In genomic region chr1:35942222-35942621, GRCm38 (mm10) we compare ENCODE assay signal across 20 mouse cellular contexts.
DNase-seq lines count a peak whose midpoint lies in the region; ATAC-seq and TF ChIP-seq lines count a peak whose summit lies in the region.
"Had no signal": no experiment of that assay in that cellular context is flagged by ENCODE, and none has a peak within 500 bp of the region (broad histone marks: within the 10 kb centered on the region; RNA-seq: fewer than 3 reads in every experiment).

No protein-coding gene starts in this region.

- WGBS in heart, embryonic 11.5 days (ENCODE audit: insufficient replicate concordance): 35% methylated on average over 7 of the region's 7 CpGs
- WGBS in midbrain, embryonic 10.5 days: 73% methylated on average over 7 of the region's 7 CpGs
- 37% methylated on average over 7 of the region's 7 CpGs for WGBS in midbrain, postnatal 0 days
- WGBS in hindbrain, embryonic 16.5 days: 44% methylated on average over 7 of the region's 7 CpGs
- 43% methylated on average over 7 of the region's 7 CpGs for WGBS in neural tube, embryonic 15.5 days

- H3K9ac ChIP-seq in heart, embryonic 11.5 days (ENCODE audit: low read depth, low read length): no peak overlapping the region
- no peak overlapping the region for H3K9ac ChIP-seq in midbrain, postnatal 0 days (replicated peaks; ENCODE audit: low read length, poor library complexity, severe bottlenecking)
- no peak overlapping the region for H3K9ac ChIP-seq in hindbrain, embryonic 16.5 days (ENCODE audit: low read depth, low read length)
- no peak overlapping the region for H3K9ac ChIP-seq in neural tube, embryonic 15.5 days (replicated peaks)
- H3K9ac ChIP-seq: liver, embryonic 12.5 days had no signal

- intact Hi-C loops in heart, postnatal 25 days (cut with DNase I): no loop called here
- intact Hi-C loops in gastrocnemius, adult 2 months (cut with DNase I): no loop called here

- H3K4me2 ChIP-seq in heart, embryonic 11.5 days: no peak overlapping the region
- no peak overlapping the region for H3K4me2 ChIP-seq in midbrain, postnatal 0 days (ENCODE audit: low read depth, low read length, poor library complexity, severe bottlenecking)
- no peak overlapping the region for H3K4me2 ChIP-seq in hindbrain, embryonic 16.5 days (ENCODE audit: low read length)
- no peak overlapping the region for H3K4me2 ChIP-seq in neural tube, embryonic 15.5 days
- H3K4me2 ChIP-seq: liver, embryonic 12.5 days had no signal

- no peaks in the 10 kb centered on the region for H3K36me3 ChIP-seq in heart, embryonic 11.5 days (ENCODE audit: control insufficient read depth, insufficient read depth, low read length)
- H3K36me3 ChIP-seq in midbrain, embryonic 10.5 days: no peaks in the 10 kb centered on the region
- H3K36me3 ChIP-seq in midbrain, postnatal 0 days (ENCODE audit: insufficient read depth, low read length): no peaks in the 10 kb centered on the region
- H3K36me3 ChIP-seq in hindbrain, embryonic 16.5 days (ENCODE audit: control insufficient read depth, insufficient read depth, low read length): no peaks in the 10 kb centered on the region
- H3K36me3 ChIP-seq in neural tube, embryonic 15.5 days: no peaks in the 10 kb centered on the region
- H3K36me3 ChIP-seq: liver, embryonic 12.5 days had no signal

- DNase-seq in heart, postnatal 25 days (ENCODE audit: low spot score): no peak
- no peak for DNase-seq in midbrain, embryonic 10.5 days (ENCODE audit: low spot score)
- no peak for DNase-seq in midbrain, postnatal 0 days (ENCODE audit: low spot score)
- DNase-seq in gastrocnemius, adult 2 months: no peak
- no peak for DNase-seq in right cerebral cortex, adult 2 months (ENCODE audit: low spot score in 2 of 2)
- DNase-seq: adrenal gland, postnatal 36 days; B cell, adult 2 months; cerebellum, postnatal 10 days; kidney, adult 8-10 months; kidney, postnatal 36 days; left cerebral cortex, postnatal 4 days; right cerebral cortex, postnatal 4 days; thymus, adult 18-20 months had no signal

- H3K9me3 ChIP-seq in heart, embryonic 11.5 days (replicated peaks; ENCODE audit: control insufficient read depth, low read length): no peaks in the 10 kb centered on the region
- H3K9me3 ChIP-seq in midbrain, embryonic 10.5 days (replicated peaks): peaks cover 9% of the 10 kb centered on the region; the same call in 1 of the 2 replicates
- H3K9me3 ChIP-seq in midbrain, postnatal 0 days (ENCODE audit: low read length): no peaks in the 10 kb centered on the region
- no peaks in the 10 kb centered on the region for H3K9me3 ChIP-seq in hindbrain, embryonic 16.5 days (ENCODE audit: control insufficient read depth, low read length)
- H3K9me3 ChIP-seq in neural tube, embryonic 15.5 days (replicated peaks): no peaks in the 10 kb centered on the region
- H3K9me3 ChIP-seq: liver, embryonic 12.5 days had no signal

- no peak overlapping the region for H3K4me3 ChIP-seq in heart, embryonic 11.5 days (ENCODE audit: low read depth, low read length)
- no peak overlapping the region for H3K4me3 ChIP-seq in midbrain, embryonic 10.5 days
- H3K4me3 ChIP-seq in midbrain, postnatal 0 days (ENCODE audit: low read depth, low read length): no peak overlapping the region
- H3K4me3 ChIP-seq in hindbrain, embryonic 16.5 days (ENCODE audit: low read length): no peak overlapping the region
- no peak overlapping the region for H3K4me3 ChIP-seq in neural tube, embryonic 15.5 days (replicated peaks)
- no peak overlapping the region for H3K4me3 ChIP-seq in gastrocnemius, adult 2 months
- H3K4me3 ChIP-seq: erythroblast, embryonic 14.5 days; liver, embryonic 12.5 days; megakaryocyte, embryonic 14.5 days had no signal

- no peaks in the 10 kb centered on the region for H3K27me3 ChIP-seq in heart, embryonic 11.5 days (ENCODE audit: control insufficient read depth, insufficient read depth, low read length)
- no peaks in the 10 kb centered on the region for H3K27me3 ChIP-seq in midbrain, embryonic 10.5 days (ENCODE audit: low read depth, poor library complexity, severe bottlenecking)
- no peaks in the 10 kb centered on the region for H3K27me3 ChIP-seq in midbrain, postnatal 0 days (ENCODE audit: insufficient read depth, low read length)
- no peaks in the 10 kb centered on the region for H3K27me3 ChIP-seq in hindbrain, embryonic 16.5 days (replicated peaks; ENCODE audit: control insufficient read depth, insufficient read depth, low read length)
- no peaks in the 10 kb centered on the region for H3K27me3 ChIP-seq in neural tube, embryonic 15.5 days (replicated peaks)
- H3K27me3 ChIP-seq: liver, embryonic 12.5 days; megakaryocyte, embryonic 14.5 days; Patski had no signal

- ATAC-seq in heart, embryonic 11.5 days (replicated peaks; ENCODE audit: insufficient number of reproducible peaks, low FRiP score, low TSS enrichment): no peak; the same call in 1 of the 2 replicates
- ATAC-seq in midbrain, postnatal 0 days (ENCODE audit: low FRiP score): no peak
- peak; percentile 35; the same call in 1 of the 2 replicates for ATAC-seq in hindbrain, embryonic 16.5 days
- ATAC-seq in neural tube, embryonic 15.5 days (ENCODE audit: low FRiP score): peak; percentile 22; the same call in 1 of the 2 replicates
- ATAC-seq: liver, embryonic 12.5 days; Patski had no signal

- peak overlapping the region; percentile 41 for H3K27ac ChIP-seq in heart, embryonic 11.5 days (ENCODE audit: low read depth, low read length)
- H3K27ac ChIP-seq in midbrain, embryonic 10.5 days (replicated peaks): peak overlapping the region; percentile 79
- no peak overlapping the region for H3K27ac ChIP-seq in midbrain, postnatal 0 days (ENCODE audit: low read depth, low read length)
- no peak overlapping the region for H3K27ac ChIP-seq in hindbrain, embryonic 16.5 days (ENCODE audit: low read depth, low read length)
- H3K27ac ChIP-seq in neural tube, embryonic 15.5 days (replicated peaks): peak overlapping the region; percentile 3; the same call in 1 of the 2 replicates
- H3K27ac ChIP-seq in gastrocnemius, adult 2 months: no peak overlapping the region
- H3K27ac ChIP-seq: liver, embryonic 12.5 days had no signal

- TF ChIP-seq CTCF in midbrain, postnatal 0 days (IDR thresholded peaks at IDR 0.05): no peak
- no peak for TF ChIP-seq CTCF in gastrocnemius, adult 2 months (IDR thresholded peaks at IDR 0.05)

- peaks cover 22% of the 10 kb centered on the region for H3K4me1 ChIP-seq in heart, embryonic 11.5 days (ENCODE audit: control insufficient read depth, insufficient read depth, low read length)
- peaks cover 51% of the 10 kb centered on the region for H3K4me1 ChIP-seq in midbrain, embryonic 10.5 days
- 0 out of 2 replicates have a peak, but pooled peaks cover 5% of the 10 kb centered on the region for H3K4me1 ChIP-seq in midbrain, postnatal 0 days (ENCODE audit: insufficient read depth, low read length)
- H3K4me1 ChIP-seq in hindbrain, embryonic 16.5 days (ENCODE audit: control insufficient read depth, insufficient read depth, low read depth, low read length): peaks cover 6% of the 10 kb centered on the region; the same call in 1 of the 2 replicates
- H3K4me1 ChIP-seq in neural tube, embryonic 15.5 days: peaks cover 19% of the 10 kb centered on the region

Comparison
In these comparisons a context has a peak if more than half of its experiments do, and no peak if none do; other contexts are left out.
1. H3K27ac ChIP-seq: peak in heart, embryonic 11.5 days (single experiment), midbrain, embryonic 10.5 days (single experiment) and neural tube, embryonic 15.5 days (single experiment); none in midbrain, postnatal 0 days (single experiment), hindbrain, embryonic 16.5 days (single experiment) and gastrocnemius, adult 2 months (single experiment).
2. ATAC-seq: peak in hindbrain, embryonic 16.5 days (single experiment) and neural tube, embryonic 15.5 days (single experiment); none in heart, embryonic 11.5 days (single experiment) and midbrain, postnatal 0 days (single experiment).